In genomic region chr4:83974214-83975012, GRCm38 (mm10) we compare ENCODE assay signal across 18 mouse cellular contexts.
DNase-seq lines count a peak whose midpoint lies in the region; ATAC-seq and TF ChIP-seq lines count a peak whose summit lies in the region.
"Had no signal": no experiment of that assay in that cellular context is flagged by ENCODE, and none has a peak within 500 bp of the region (broad histone marks: within the 10 kb centered on the region; RNA-seq: fewer than 3 reads in every experiment).

No protein-coding gene starts in this region.

- intact Hi-C loops in gastrocnemius, adult 2 months (cut with DNase I): loop anchor here (5.0 kb wide), 1 partner anchor 38 kb away; no protein-coding TSS in a partner anchor

- no peak overlapping the region for H3ac ChIP-seq in myocyte (ENCODE audit: control insufficient read depth, insufficient read length)

- no peaks in the 10 kb centered on the region for H3K9me3 ChIP-seq in kidney, embryonic 16.5 days (ENCODE audit: low read length)
- H3K9me3 ChIP-seq: midbrain, embryonic 15.5 days; neural tube, embryonic 12.5 days; stomach, embryonic 15.5 days had no signal

- H3K9ac ChIP-seq in kidney, embryonic 16.5 days (replicated peaks; ENCODE audit: low read length): no peak overlapping the region
- H3K9ac ChIP-seq: liver, postnatal 0 days; midbrain, embryonic 15.5 days; neural tube, embryonic 12.5 days; stomach, embryonic 15.5 days had no signal

- TF ChIP-seq POLR2A in myocyte (IDR thresholded peaks at IDR 0.05; ENCODE audit: insufficient read length, low read depth): no peak

- H3K4me2 ChIP-seq in kidney, embryonic 16.5 days (replicated peaks; ENCODE audit: low read depth, low read length): no peak overlapping the region
- peak overlapping the region; percentile 53 for H3K4me2 ChIP-seq in myocyte (ENCODE audit: low read depth)
- H3K4me2 ChIP-seq: midbrain, embryonic 15.5 days; neural tube, embryonic 12.5 days; stomach, embryonic 15.5 days had no signal

- peaks cover 3% of the 10 kb centered on the region; the same call in 1 of the 2 replicates for H3K4me1 ChIP-seq in kidney, embryonic 16.5 days (ENCODE audit: insufficient read depth, low read length)
- H3K4me1 ChIP-seq: midbrain, embryonic 15.5 days had no signal

- H3K27ac ChIP-seq in gastrocnemius, adult 2 months: no peak overlapping the region
- no peak overlapping the region for H3K27ac ChIP-seq in kidney, embryonic 16.5 days (ENCODE audit: low read length)
- H3K27ac ChIP-seq: midbrain, embryonic 15.5 days; neural tube, embryonic 12.5 days; stomach, embryonic 15.5 days had no signal

- DNase-seq in gastrocnemius, adult 2 months: peak; percentile 81
- DNase-seq in gastrocnemius, postnatal 4 days (ENCODE audit: low spot score in 2 of 2): no peak
- DNase-seq in kidney, adult 9 months: no peak
- peak; percentile 40 for DNase-seq in urinary bladder, postnatal 14 days (ENCODE audit: low spot score)
- DNase-seq in urinary bladder, postnatal 10 days (ENCODE audit: low spot score): no peak
- no peak for DNase-seq in cerebellum, adult 8-10 months
- DNase-seq: B cell, adult 2 months; cerebellum, adult 2 months; embryo, embryonic 11 days; kidney, adult 11 months; liver, postnatal 0 days; thymus, postnatal 4 days had no signal

- TF ChIP-seq CTCF in gastrocnemius, adult 2 months (IDR thresholded peaks at IDR 0.05): no peak

- 55% methylated on average over 7 of the region's 7 CpGs for WGBS in kidney, embryonic 16.5 days

- no peaks in the 10 kb centered on the region for H3K27me3 ChIP-seq in kidney, embryonic 16.5 days (ENCODE audit: insufficient read depth, low read length)
- H3K27me3 ChIP-seq in myocyte (ENCODE audit: control insufficient read depth, insufficient read depth, insufficient read length): no peaks in the 10 kb centered on the region
- H3K27me3 ChIP-seq: midbrain, embryonic 15.5 days; stomach, embryonic 15.5 days had no signal

- H3K79me2 ChIP-seq in myocyte (ENCODE audit: control insufficient read depth, insufficient read depth): no peaks in the 10 kb centered on the region

- H3K36me3 ChIP-seq in kidney, embryonic 16.5 days (ENCODE audit: insufficient read depth, low read length): no peaks in the 10 kb centered on the region
- H3K36me3 ChIP-seq in myocyte (ENCODE audit: control insufficient read depth, insufficient read depth): no peaks in the 10 kb centered on the region
- H3K36me3 ChIP-seq: midbrain, embryonic 15.5 days; neural tube, embryonic 12.5 days; stomach, embryonic 15.5 days had no signal

- peak; percentile 70; the same call in 1 of the 2 replicates for ATAC-seq in kidney, embryonic 16.5 days (ENCODE audit: low FRiP score, low TSS enrichment)
- ATAC-seq: forebrain, embryonic 16.5 days; liver, postnatal 0 days; midbrain, embryonic 15.5 days had no signal

- H3K4me3 ChIP-seq in gastrocnemius, adult 2 months: no peak overlapping the region
- no peak overlapping the region for H3K4me3 ChIP-seq in kidney, embryonic 16.5 days (ENCODE audit: low read length)
- no peak overlapping the region for H3K4me3 ChIP-seq in myocyte
- H3K4me3 ChIP-seq: midbrain, embryonic 15.5 days; neural tube, embryonic 12.5 days; stomach, embryonic 15.5 days had no signal

TF ChIP-seq in myocyte, 11 proteins besides CTCF, POLR2A, EP300 and RAD21:
- TF ChIP-seq E2F4 (IDR thresholded peaks at IDR 0.05; ENCODE audit: insufficient read depth) (no peak), MYOD1 (IDR thresholded peaks at IDR 0.05; ENCODE audit: control insufficient read depth in 1 of 3, insufficient read length in 2 of 3, low read depth in 2 of 3) (peak in 2 of 3 experiments; percentile 56 to 81), USF1 (IDR thresholded peaks at IDR 0.05; ENCODE audit: low read depth) (no peak), MYOG (IDR thresholded peaks at IDR 0.05; ENCODE audit: control insufficient read depth in 1 of 3, insufficient read depth in 1 of 3, insufficient read length in 2 of 3, low read depth in 2 of 3) (peak in 2 of 3 experiments; percentile 61 to 93), TCF3 (IDR thresholded peaks at IDR 0.05; ENCODE audit: insufficient read length, low read depth) (peak; percentile 58)

Comparison
In these comparisons a context has a peak if more than half of its experiments do, and no peak if none do; other contexts are left out.
1. DNase-seq: peak in gastrocnemius, adult 2 months (single experiment) and urinary bladder, postnatal 14 days (single experiment); none in gastrocnemius, postnatal 4 days (0 of 2), kidney, adult 9 months (single experiment), urinary bladder, postnatal 10 days (single experiment) and cerebellum, adult 8-10 months (single experiment).